Mouse (Mus musculus): Measurements from ENCODE around the gene Plb1. TPM values are rescaled to one million over a fixed set of nuclear protein-coding genes. Genes with fewer than 3 reads are reported as not detected.

Gene Plb1
- polyA plus RNA-seq, 1 experiment from 2014 or later, result not detected

Other genes starting within 250 kb of the Plb1 start
- gene Fosl2, start 96.9 kb upstream of the Plb1 start, polyA plus RNA-seq (2015; fragmentation: Nextera tagmentation; extraction: Ambion mirVana), result 0.72 and 1.7 TPM in 2 replicates
- 198 and 203 TPM in 2 replicates for gene Ppp1cb, start 226.1 kb downstream of the Plb1 start, polyA plus RNA-seq (2015; fragmentation: Nextera tagmentation; extraction: Ambion mirVana)